In genomic region chr13:42656643-42657315, GRCm38 (mm10) we compare ENCODE assay signal across 14 mouse cellular contexts. TPM values are rescaled to one million over a fixed set of nuclear protein-coding genes. Genes with fewer than 3 reads are reported as not detected.
A peak's percentile ranks its signal among the peaks of the same experiment; 100 is the strongest.
DNase-seq lines count a peak whose midpoint lies in the region; ATAC-seq and TF ChIP-seq lines count a peak whose summit lies in the region.
"Had no signal": no experiment of that assay in that cellular context is flagged by ENCODE, and none has a peak within 500 bp of the region (broad histone marks: within the 10 kb centered on the region; RNA-seq: fewer than 3 reads in every experiment).

No protein-coding gene starts in this region.

- H3K4me2 ChIP-seq in hindbrain, postnatal 0 days (ENCODE audit: low read depth, low read length): no peak overlapping the region
- no peak overlapping the region for H3K4me2 ChIP-seq in midbrain, postnatal 0 days (ENCODE audit: low read depth, low read length, poor library complexity, severe bottlenecking)
- H3K4me2 ChIP-seq: limb, embryonic 15.5 days had no signal

- no peaks in the 10 kb centered on the region for H3K9me3 ChIP-seq in hindbrain, postnatal 0 days (ENCODE audit: low read length)
- no peaks in the 10 kb centered on the region for H3K9me3 ChIP-seq in hindbrain, embryonic 10.5 days
- no peaks in the 10 kb centered on the region for H3K9me3 ChIP-seq in midbrain, postnatal 0 days (ENCODE audit: low read length)
- H3K9me3 ChIP-seq: limb, embryonic 15.5 days had no signal

- H3K27me3 ChIP-seq in hindbrain, postnatal 0 days (ENCODE audit: insufficient read depth, low read length): no peaks in the 10 kb centered on the region
- H3K27me3 ChIP-seq in hindbrain, embryonic 10.5 days (ENCODE audit: insufficient read depth, poor library complexity, severe bottlenecking): no peaks in the 10 kb centered on the region
- H3K27me3 ChIP-seq in midbrain, postnatal 0 days (ENCODE audit: insufficient read depth, low read length): no peaks in the 10 kb centered on the region
- H3K27me3 ChIP-seq: limb, embryonic 15.5 days had no signal

- peak; percentile 12 for DNase-seq in hindbrain, postnatal 0 days (ENCODE audit: low spot score)
- DNase-seq in hindbrain, embryonic 10.5 days (ENCODE audit: low spot score): no peak
- DNase-seq in heart, adult 18-20 months: peak; percentile 42 to 55
- DNase-seq in lung, adult 2 months: peak; percentile 16
- peak; percentile 19 for DNase-seq in midbrain, postnatal 0 days (ENCODE audit: low spot score)
- DNase-seq in testis, postnatal 14 days (ENCODE audit: low spot score): no peak
- DNase-seq in testis, postnatal 10 days (ENCODE audit: low spot score): no peak
- DNase-seq: cerebellum, postnatal 14 days; gastrocnemius, postnatal 14 days; thymus, postnatal 4 days had no signal

- WGBS in hindbrain, postnatal 0 days: 39% methylated on average over 7 of the region's 7 CpGs
- 68% methylated on average over 7 of the region's 7 CpGs for WGBS in hindbrain, embryonic 10.5 days
- WGBS in lung, adult 2 months: 45% methylated on average over 7 of the region's 7 CpGs
- WGBS in midbrain, postnatal 0 days: 30% methylated on average over 7 of the region's 7 CpGs

- H3K4me3 ChIP-seq in hindbrain, postnatal 0 days (ENCODE audit: low read length): no peak overlapping the region
- H3K4me3 ChIP-seq in hindbrain, embryonic 10.5 days: no peak overlapping the region
- no peak overlapping the region for H3K4me3 ChIP-seq in lung, adult 2 months (replicated peaks; ENCODE audit: extremely low read depth, low read depth, low read length)
- no peak overlapping the region for H3K4me3 ChIP-seq in midbrain, postnatal 0 days (ENCODE audit: low read depth, low read length)
- H3K4me3 ChIP-seq: limb, embryonic 15.5 days had no signal

- H3K27ac ChIP-seq in hindbrain, postnatal 0 days: no peak overlapping the region
- no peak overlapping the region for H3K27ac ChIP-seq in hindbrain, embryonic 10.5 days
- H3K27ac ChIP-seq in midbrain, postnatal 0 days (ENCODE audit: low read depth, low read length): no peak overlapping the region
- H3K27ac ChIP-seq: limb, embryonic 15.5 days had no signal

- no peak for ATAC-seq in hindbrain, postnatal 0 days
- ATAC-seq in midbrain, postnatal 0 days (ENCODE audit: low FRiP score): no peak
- no peak for ATAC-seq in granulocyte monocyte progenitor cell, adult 5-6 weeks (replicated peaks; ENCODE audit: poor library complexity, severe bottlenecking)
- ATAC-seq: CD4-positive, CD25-positive, alpha-beta regulatory T cell, adult 4 months; intestine, embryonic 16.5 days had no signal

- no peak for TF ChIP-seq CTCF in hindbrain, postnatal 0 days (IDR thresholded peaks at IDR 0.05; ENCODE audit: low read depth)
- TF ChIP-seq CTCF in lung, adult 2 months (IDR thresholded peaks at IDR 0.05; ENCODE audit: insufficient read depth, low read length): no peak
- no peak for TF ChIP-seq CTCF in midbrain, postnatal 0 days (IDR thresholded peaks at IDR 0.05)

- H3K36me3 ChIP-seq in hindbrain, postnatal 0 days (ENCODE audit: insufficient read depth, low read length): no peaks in the 10 kb centered on the region
- H3K36me3 ChIP-seq in hindbrain, embryonic 10.5 days: no peaks in the 10 kb centered on the region
- no peaks in the 10 kb centered on the region for H3K36me3 ChIP-seq in midbrain, postnatal 0 days (ENCODE audit: insufficient read depth, low read length)
- H3K36me3 ChIP-seq: limb, embryonic 15.5 days had no signal

- TF ChIP-seq POLR2A in lung, adult 2 months (IDR thresholded peaks at IDR 0.05; ENCODE audit: borderline replicate concordance, extremely low read depth, low read depth, low read length): no peak

- H3K4me1 ChIP-seq in hindbrain, postnatal 0 days (ENCODE audit: insufficient read depth, low read length): peaks cover 3% of the 10 kb centered on the region; the same call in 1 of the 2 replicates
- H3K4me1 ChIP-seq in hindbrain, embryonic 10.5 days (replicated peaks): peaks cover 8% of the 10 kb centered on the region
- peaks cover 8% of the 10 kb centered on the region for H3K4me1 ChIP-seq in lung, adult 2 months (ENCODE audit: control insufficient read depth, insufficient read depth, low read length)
- no peaks in the 10 kb centered on the region for H3K4me1 ChIP-seq in midbrain, postnatal 0 days (ENCODE audit: insufficient read depth, low read length)
- H3K4me1 ChIP-seq: limb, embryonic 15.5 days had no signal

- H3K9ac ChIP-seq in hindbrain, postnatal 0 days (replicated peaks; ENCODE audit: low read length): no peak overlapping the region
- no peak overlapping the region for H3K9ac ChIP-seq in midbrain, postnatal 0 days (replicated peaks; ENCODE audit: low read length, poor library complexity, severe bottlenecking)
- H3K9ac ChIP-seq: limb, embryonic 15.5 days had no signal

RNA-seq across cellular contexts. Expression of gene Phactr1, which starts 23.6 kb away (rescaled TPM):
- total RNA-seq in hindbrain, postnatal 0 days (2014; rRNA removed): 39.0 and 46.6 TPM in 2 replicates
- polyA plus RNA-seq in hindbrain, postnatal 0 days (2015; fragmentation: Nextera tagmentation; extraction: Ambion mirVana): 55.4 and 56.7 TPM in 2 replicates
- 15.1 and 22.0 TPM in 2 replicates for polyA plus RNA-seq in hindbrain, embryonic 10.5 days (2016; fragmentation: Nextera tagmentation; extraction: Ambion mirVana)
- total RNA-seq in heart, adult 18-20 months (2021): 1 to 10 TPM; 4.8 TPM
- 23.9 and 40.7 TPM in 2 replicates for polyA plus RNA-seq in lung, adult 2 months (2012; rRNA removed)
- 53.9 and 55.1 TPM in 2 replicates for total RNA-seq in midbrain, postnatal 0 days (2014; rRNA removed)
- 73.7 and 75.6 TPM in 2 replicates for polyA plus RNA-seq in midbrain, postnatal 0 days (2015; fragmentation: Nextera tagmentation; extraction: Ambion mirVana)
- 0.56 TPM in 1 of 2 replicates, not detected in the other for total RNA-seq in granulocyte monocyte progenitor cell, adult 5-6 weeks (2014; fragmentation: Nextera tagmentation)
- 0.65 TPM in 1 of 2 replicates, not detected in the other for total RNA-seq in granulocyte monocyte progenitor cell, adult 5-6 weeks (2017)

Comparison
In these comparisons a context has a peak if more than half of its experiments do, and no peak if none do; other contexts are left out.
1. DNase-seq: peak in hindbrain, postnatal 0 days (single experiment), heart, adult 18-20 months (2 of 2), lung, adult 2 months (single experiment) and midbrain, postnatal 0 days (single experiment); none in hindbrain, embryonic 10.5 days (single experiment), testis, postnatal 14 days (single experiment) and testis, postnatal 10 days (single experiment).